Mouse (Mus musculus) liver, embryonic 11.5 days (tissue): ENCODE data around the gene Dnah17. TPM values are rescaled to one million over a fixed set of nuclear protein-coding genes. Genes with fewer than 3 reads are reported as not detected.

ENCODE experiments used
- ATAC-seq: fragments of 200-750 bp; cut with Nextera tagmentation; replicated peaks from 2 replicates; pipeline ENCODE4 v1.8.0; 2017; ENCODE audit warnings: moderate number of reproducible peaks, mild to moderate bottlenecking, moderate TSS enrichment, moderate library complexity; ENCODE audit not compliant: low FRiP score
- DNase-seq: peaks from one replicate; pipeline ENCODE4 v3.0.0-alpha.2; 2017; ENCODE audit warnings: low spot score
- H3K27ac ChIP-seq: fragments of 300-500 bp; sonication (generic); 2 replicates; pipeline ENCODE4 v1.5.1; 2014; ENCODE audit warnings: mild to moderate bottlenecking, low read depth, low read length, control low read depth
- H3K27me3 ChIP-seq: fragments of 300-500 bp; sonication (generic); replicated peaks from 2 replicates; pipeline ENCODE4 v1.6.1; 2014; ENCODE audit warnings: low read length, mixed read lengths; ENCODE audit not compliant: control insufficient read depth, insufficient read depth
- H3K36me3 ChIP-seq: fragments of 300-500 bp; sonication (generic); 2 replicates; pipeline ENCODE4 v1.6.1; 2014; ENCODE audit warnings: mild to moderate bottlenecking, low read length, moderate library complexity, mixed read lengths; ENCODE audit not compliant: control insufficient read depth, insufficient read depth
- H3K4me1 ChIP-seq: fragments of 300-500 bp; sonication (generic); replicated peaks from 2 replicates; pipeline ENCODE4 v1.6.1; 2014; ENCODE audit warnings: low read length, mixed read lengths; ENCODE audit not compliant: control insufficient read depth, insufficient read depth
- H3K4me2 ChIP-seq: fragments of 300-500 bp; sonication (generic); 2 replicates; pipeline ENCODE4 v1.6.1; 2014; ENCODE audit warnings: mild to moderate bottlenecking, control low read depth, moderate library complexity
- H3K4me3 ChIP-seq: fragments of 300-500 bp; sonication (generic); 2 replicates; pipeline ENCODE4 v1.5.1; 2014; ENCODE audit warnings: low read depth, low read length, control low read depth
- H3K9ac ChIP-seq: fragments of 300-500 bp; sonication (generic); 2 replicates; pipeline ENCODE4 v1.6.1; 2014; ENCODE audit warnings: low read depth, low read length, control low read depth
- H3K9me3 ChIP-seq: fragments of 300-500 bp; sonication (generic); 2 replicates; pipeline ENCODE4 v1.6.1; 2016; ENCODE audit warnings: low read length, inconsistent platforms, mixed read lengths; ENCODE audit not compliant: control insufficient read depth
- WGBS: fragments of 180-500 bp; shearing (Covaris S2); extraction: QIAGEN DNeasy Blood & Tissue Kit; methylation state at CpG from one replicate; pipeline ENCODE4 v1.1.7; 2014; 5-methylcytosine and 5-hydroxymethylcytosine counted together
- polyA plus RNA-seq: library from polyadenylated mRNA; unstranded; fragments of >200 nt; fragmentation: Nextera tagmentation; extraction: Ambion mirVana; gene quantifications from 2 replicates; pipeline ENCODE4 v1.2.1, GENCODE M21; 2014

Dnah17 gene
- polyA plus RNA-seq, 1 experiment from 2014 or later, result 0.11 TPM

DNA sequence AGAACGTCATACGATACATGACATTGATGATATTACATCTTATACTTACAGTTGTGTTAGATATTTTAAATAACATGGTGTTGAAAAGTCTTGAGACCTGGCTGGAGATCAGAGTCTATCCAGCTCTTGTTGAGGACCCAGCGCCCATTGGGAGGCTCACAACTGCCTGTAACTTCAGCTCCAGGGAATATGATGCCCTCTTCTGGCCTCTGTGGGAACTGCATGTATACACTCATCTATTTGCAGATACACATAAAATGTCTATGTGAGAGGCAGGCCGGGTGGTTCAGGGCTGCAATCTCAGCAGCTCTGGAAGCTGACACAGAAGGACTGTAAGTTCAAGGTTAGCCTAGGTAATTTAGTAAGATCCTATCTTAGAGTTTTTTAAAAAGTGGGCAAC, 112.1 kb downstream of the Dnah17 start:
- Histone ChIP-seq H3K9ac (no peak overlapping the region), H3K4me3 (no peak overlapping the region), H3K27ac (no peak overlapping the region), H3K27me3 (no peaks in the 10 kb centered on the region), H3K4me2 (no peak overlapping the region), H3K9me3 (0 out of 2 replicates have a peak, but pooled peaks cover 3% of the 10 kb centered on the region), H3K36me3 (peaks cover 19% of the 10 kb centered on the region), H3K4me1 (peaks cover 3% of the 10 kb centered on the region)
- DNase-seq, result no peak
- no peak for ATAC-seq
- WGBS, result 93% methylated on average over 4 of the region's 4 CpGs

DNA sequence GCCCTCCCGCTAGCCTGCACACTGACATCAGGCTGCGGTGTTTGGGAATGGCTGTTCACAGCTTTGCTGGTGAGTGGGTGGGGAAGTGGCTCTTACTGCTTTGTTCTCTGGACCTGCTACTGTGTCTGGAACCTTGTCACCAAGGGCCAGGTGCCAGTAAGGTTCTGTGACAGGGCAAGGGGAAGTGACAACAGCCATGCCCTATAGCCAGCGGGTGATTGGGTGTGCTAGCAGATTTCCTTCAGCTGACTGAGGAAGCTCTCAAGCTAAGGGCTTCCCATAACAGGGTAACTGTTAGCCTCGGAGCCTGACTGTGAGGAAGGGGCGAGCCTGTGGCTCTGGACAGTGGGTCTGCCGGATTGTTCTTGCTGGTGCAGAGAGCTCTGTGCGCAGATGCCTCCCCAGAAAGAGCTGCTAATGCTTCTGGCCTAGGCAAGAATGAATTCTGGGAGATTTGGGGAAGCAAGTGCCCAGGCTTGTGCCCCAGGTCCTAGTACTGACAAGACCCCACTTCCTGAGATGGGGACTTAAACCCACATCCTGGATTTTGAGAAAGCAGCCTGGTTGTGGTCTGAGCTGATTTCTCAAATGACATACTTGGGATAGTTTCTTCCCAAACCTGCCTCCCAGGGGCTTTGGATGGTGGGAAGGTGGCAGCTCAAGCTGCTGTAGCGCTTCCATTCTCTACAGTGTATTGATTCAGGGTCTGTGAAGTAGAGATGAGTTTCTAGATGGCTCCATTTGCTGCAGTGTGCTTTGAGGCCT, 114.9 kb downstream of the Dnah17 start:
- H3K9ac ChIP-seq, result no peak overlapping the region
- H3K27ac ChIP-seq, result no peak overlapping the region
- no peak overlapping the region for H3K4me3 ChIP-seq
- ATAC-seq (no peak), DNase-seq (no peak)
- H3K4me2 ChIP-seq, result no peak overlapping the region
- H3K9me3 ChIP-seq, result 0 out of 2 replicates have a peak, but pooled peaks cover 3% of the 10 kb centered on the region
- H3K36me3 ChIP-seq, result peaks cover 19% of the 10 kb centered on the region
- 70% methylated on average over 8 of the region's 8 CpGs for WGBS
- no peaks in the 10 kb centered on the region for H3K27me3 ChIP-seq
- H3K4me1 ChIP-seq, result peaks cover 7% of the 10 kb centered on the region

- H3K4me1 ChIP-seq, result peaks cover 11% of the 10 kb centered on the region
- WGBS, result 70% methylated on average over 12 of the region's 12 CpGs
- H3K4me3 ChIP-seq, result no peak overlapping the region
- no peak overlapping the region for H3K27ac ChIP-seq
- H3K27me3 ChIP-seq, result no peaks in the 10 kb centered on the region
- peaks cover 12% of the 10 kb centered on the region for H3K36me3 ChIP-seq
- DNase-seq (no peak), ATAC-seq (no peak)
- no peak overlapping the region; the same call in 1 of the 2 replicates for H3K9ac ChIP-seq
- H3K4me2 ChIP-seq, result no peak overlapping the region
- 0 out of 2 replicates have a peak, but pooled peaks cover 3% of the 10 kb centered on the region for H3K9me3 ChIP-seq
These were observed 115.9 kb downstream of the Dnah17 start for GRCm38 (mm10) chr11:118014391-118014995.

- Histone ChIP-seq H3K4me3 (no peak overlapping the region), H3K4me2 (no peak overlapping the region), H3K9me3 (0 out of 2 replicates have a peak, but pooled peaks cover 3% of the 10 kb centered on the region), H3K36me3 (peaks cover 8% of the 10 kb centered on the region), H3K4me1 (peaks cover 22% of the 10 kb centered on the region), H3K9ac (no peak overlapping the region), H3K27ac (no peak overlapping the region), H3K27me3 (no peaks in the 10 kb centered on the region)
- DNase-seq (no peak), ATAC-seq (no peak)
- WGBS, result 68% methylated on average over 2 of the region's 2 CpGs
These were observed 117.1 kb downstream of the Dnah17 start for GRCm38 (mm10) chr11:118013339-118013738.

GRCm38 (mm10) chr11:118012595-118012994, 117.8 kb downstream of the Dnah17 start:
- Histone ChIP-seq H3K27me3 (no peaks in the 10 kb centered on the region), H3K9me3 (no peaks in the 10 kb centered on the region), H3K36me3 (peaks cover 2% of the 10 kb centered on the region; the same call in 1 of the 2 replicates), H3K4me1 (peaks cover 29% of the 10 kb centered on the region), H3K4me2 (no peak overlapping the region), H3K9ac (no peak overlapping the region), H3K27ac (no peak overlapping the region), H3K4me3 (no peak overlapping the region)
- DNase-seq (no peak), ATAC-seq (no peak)
- WGBS, result 88% methylated on average over 1 of the region's 1 CpGs

DNA sequence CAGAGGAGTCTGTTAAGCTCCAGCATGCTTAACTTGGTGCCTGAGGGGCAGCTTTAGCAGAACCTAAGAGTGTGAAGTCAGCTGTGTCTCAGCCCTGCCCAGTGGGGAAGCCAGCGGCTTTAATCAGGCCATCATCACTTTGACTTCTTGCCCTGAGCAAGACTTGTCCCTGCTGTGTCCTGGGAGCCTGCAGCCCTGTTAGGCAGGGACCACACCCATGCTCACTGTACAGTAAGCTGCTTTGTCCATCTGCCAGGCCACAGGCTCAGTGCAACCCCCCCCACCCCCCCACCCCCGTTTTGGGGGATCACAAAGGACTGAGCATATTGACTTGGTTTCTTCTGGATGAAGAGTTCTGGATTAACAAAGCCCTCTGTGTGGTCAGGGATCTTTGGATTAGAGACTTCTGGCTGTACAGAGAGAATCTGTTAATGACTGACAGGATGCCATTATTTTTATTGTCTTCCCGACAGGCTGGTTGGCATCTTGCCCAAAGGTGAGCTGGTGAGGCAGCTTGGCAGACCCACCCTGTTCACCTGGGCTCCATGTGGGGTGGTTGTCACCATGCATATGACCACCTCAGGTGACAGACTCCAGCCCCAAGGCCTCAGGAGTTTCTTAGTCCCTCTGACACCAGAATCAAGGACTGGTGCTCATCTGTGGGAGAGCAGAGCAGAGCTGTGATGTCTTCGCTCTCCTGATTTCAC, 120.4 kb downstream of the Dnah17 start:
- ATAC-seq (no peak), DNase-seq (no peak)
- no peak overlapping the region for H3K4me3 ChIP-seq
- no peaks in the 10 kb centered on the region for H3K9me3 ChIP-seq
- no peak overlapping the region for H3K4me2 ChIP-seq
- no peak overlapping the region for H3K9ac ChIP-seq
- peaks cover 29% of the 10 kb centered on the region for H3K4me1 ChIP-seq
- 65% methylated on average over 4 of the region's 4 CpGs for WGBS
- peaks cover 13% of the 10 kb centered on the region for H3K36me3 ChIP-seq
- H3K27ac ChIP-seq, result no peak overlapping the region
- H3K27me3 ChIP-seq, result no peaks in the 10 kb centered on the region

GRCm38 (mm10) chr11:118008843-118009242, 121.6 kb downstream of the Dnah17 start:
- no peak for DNase-seq
- H3K36me3 ChIP-seq, result peaks cover 13% of the 10 kb centered on the region
- no peaks in the 10 kb centered on the region for H3K9me3 ChIP-seq
- WGBS, result 87% methylated on average over 8 of the region's 8 CpGs
- H3K4me2 ChIP-seq, result no peak overlapping the region
- H3K4me3 ChIP-seq, result no peak overlapping the region
- peaks cover 30% of the 10 kb centered on the region for H3K4me1 ChIP-seq
- no peaks in the 10 kb centered on the region for H3K27me3 ChIP-seq
- no peak overlapping the region for H3K9ac ChIP-seq
- no peak for ATAC-seq
- H3K27ac ChIP-seq, result no peak overlapping the region

DNA sequence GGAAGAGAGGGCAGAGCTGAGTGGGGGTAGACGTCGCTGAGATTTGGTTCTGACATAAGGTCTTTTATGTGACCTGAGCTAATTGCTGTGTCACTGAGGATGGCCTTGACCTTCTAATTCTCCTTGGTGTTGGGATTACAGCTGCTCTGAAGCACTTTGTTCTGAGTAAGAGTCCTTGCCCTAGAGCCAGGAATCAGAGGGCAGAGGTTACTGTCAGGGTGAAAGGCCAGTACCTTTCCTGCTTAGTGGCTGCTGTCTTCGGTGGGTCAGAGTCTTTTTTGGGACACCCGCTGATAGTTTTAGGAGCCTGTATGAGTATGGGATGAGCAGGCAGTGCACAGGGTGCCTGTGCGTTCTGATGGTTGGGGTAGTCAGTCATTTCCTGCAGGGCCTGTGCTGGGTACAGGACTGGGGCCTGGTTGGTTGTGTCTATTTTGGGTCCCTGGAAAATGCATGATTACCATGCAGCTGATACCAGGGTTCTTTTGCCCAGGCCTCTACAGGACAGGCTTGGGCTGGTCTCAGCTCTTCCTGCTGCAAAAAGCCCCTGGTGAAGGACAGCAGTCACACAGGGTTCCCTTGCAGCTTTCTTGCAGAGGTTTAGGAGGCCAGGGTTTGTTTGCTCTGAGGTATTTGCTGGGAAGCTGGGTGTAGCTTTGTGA, 122.2 kb downstream of the Dnah17 start:
- peak overlapping the region; percentile 26; the same call in 1 of the 2 replicates for H3K4me2 ChIP-seq
- H3K4me3 ChIP-seq, result no peak overlapping the region
- H3K27me3 ChIP-seq, result no peaks in the 10 kb centered on the region
- ATAC-seq (no peak), DNase-seq (no peak)
- WGBS, result 68% methylated on average over 5 of the region's 5 CpGs
- H3K9ac ChIP-seq, result 0 out of 2 replicates have a peak overlapping the region, but pooled peaks have one; percentile 26
- peaks cover 33% of the 10 kb centered on the region for H3K4me1 ChIP-seq
- peaks cover 18% of the 10 kb centered on the region for H3K36me3 ChIP-seq
- H3K9me3 ChIP-seq, result no peaks in the 10 kb centered on the region
- no peak overlapping the region for H3K27ac ChIP-seq
